Mouse (Mus musculus): ENCODE results near the gene Ubox5.
"Not testable (repeated sequence)": the region's sequence is repeated elsewhere in the genome, so short reads cannot be mapped to it uniquely, and the experiment has no call there.

The Ubox5 gene

GRCm38 (mm10) chr2:130629839-130630203 is at the start of gene Ubox5, which contains the start of gene Fastkd5:
Ubox5 (minus strand) TSS chr2:130630038.
Fastkd5 (minus strand) TSS chr2:130630027.
- DNase-seq (ENCODE audit: low spot score) = peak; percentile 90

GRCm38 (mm10) chr2:130679154-130679553 is 49.3 kb upstream of the Ubox5 start:
- DNase-seq (ENCODE audit: low spot score) = no peak

- peak; percentile 82 for DNase-seq (ENCODE audit: low spot score)
Observed at GRCm38 (mm10) chr2:130677211-130677610, 47.4 kb upstream of the Ubox5 start.

- peak; percentile 89 for DNase-seq (ENCODE audit: low spot score)
Observed at GRCm38 (mm10) chr2:130667559-130667958, 37.7 kb upstream of the Ubox5 start, which contains the start of gene Itpa. Itpa (plus strand) TSS chr2:130667610.

- DNase-seq (ENCODE audit: low spot score) = peak; percentile 91
Observed at GRCm38 (mm10) chr2:130664102-130664701, 34.4 kb upstream of the Ubox5 start, which contains the start of gene Ddrgk1. Ddrgk1 (minus strand) TSS chr2:130664659.

GRCm38 (mm10) chr2:130663342-130663741 is 33.5 kb upstream of the Ubox5 start:
- DNase-seq (ENCODE audit: low spot score) = no peak

GRCm38 (mm10) chr2:130658530-130658929 is 28.7 kb upstream of the Ubox5 start:
- no peak for DNase-seq (ENCODE audit: low spot score)

GRCm38 (mm10) chr2:130657541-130657940 is 27.7 kb upstream of the Ubox5 start:
- no peak for DNase-seq (ENCODE audit: low spot score)

GRCm38 (mm10) chr2:130656536-130656935 is 26.7 kb upstream of the Ubox5 start:
- DNase-seq (ENCODE audit: low spot score) = no peak

GRCm38 (mm10) chr2:130655660-130656339 is 26.0 kb upstream of the Ubox5 start:
- DNase-seq (ENCODE audit: low spot score) = no peak

- no peak for DNase-seq (ENCODE audit: low spot score)
Observed at GRCm38 (mm10) chr2:130653760-130654159, 23.9 kb upstream of the Ubox5 start.

- DNase-seq (ENCODE audit: low spot score) = no peak
Observed at GRCm38 (mm10) chr2:130653303-130653702, 23.5 kb upstream of the Ubox5 start.

GRCm38 (mm10) chr2:130649028-130649427 is 19.2 kb upstream of the Ubox5 start:
- not testable (repeated sequence) for DNase-seq (ENCODE audit: low spot score)

GRCm38 (mm10) chr2:130645198-130645597 is 15.4 kb upstream of the Ubox5 start:
- DNase-seq (ENCODE audit: low spot score) = no peak

GRCm38 (mm10) chr2:130642684-130643369 is 13.0 kb upstream of the Ubox5 start, which contains the start of gene Lzts3:
Lzts3 (minus strand) TSS chr2:130642803.
- DNase-seq (ENCODE audit: low spot score) = peak; percentile 90

GRCm38 (mm10) chr2:130642197-130642660 is 12.4 kb upstream of the Ubox5 start:
- no peak for DNase-seq (ENCODE audit: low spot score)

- DNase-seq (ENCODE audit: low spot score) = no peak
Observed at GRCm38 (mm10) chr2:130641351-130642025, 11.7 kb upstream of the Ubox5 start.

GRCm38 (mm10) chr2:130639276-130639675 is 9.4 kb upstream of the Ubox5 start:
- no peak for DNase-seq (ENCODE audit: low spot score)

- no peak for DNase-seq (ENCODE audit: low spot score)
Observed at GRCm38 (mm10) chr2:130638101-130638611, 8.3 kb upstream of the Ubox5 start.

GRCm38 (mm10) chr2:130635847-130636246 is 6.0 kb upstream of the Ubox5 start:
- peak; percentile 73 for DNase-seq (ENCODE audit: low spot score)

- DNase-seq (ENCODE audit: low spot score) = peak; percentile 52
Observed at GRCm38 (mm10) chr2:130634739-130635411, 5.0 kb upstream of the Ubox5 start.

All from testis, postnatal 14 days (tissue).